Mouse (Mus musculus) CH12.LX (cell line): ENCODE results near the gene Mybpc3. TPM values are rescaled to one million over a fixed set of nuclear protein-coding genes. Genes with fewer than 3 reads are reported as not detected.

ENCODE experiments used
- DNase-seq: peaks from one replicate; pipeline ENCODE4 v3.0.0-alpha.2; 2013; ENCODE audit errors: extremely low read depth
- H3K27ac ChIP-seq: 2 replicates; pipeline ENCODE4 v1.5.1; 2012; ENCODE audit warnings: low read depth, mild to moderate bottlenecking, control low read depth, moderate library complexity; ENCODE audit not compliant: insufficient read depth
- H3K27me3 ChIP-seq: replicated peaks from 2 replicates; pipeline ENCODE3; 2012; ENCODE audit warnings: inconsistent platforms
- H3K36me3 ChIP-seq, 2 experiments: replicated peaks in 1 of 2; 2 replicates each; pipeline versions ENCODE3 to v1.6.1; 2012; ENCODE audit warnings: inconsistent platforms in 1 of 2, low read length in 1 of 2, mild to moderate bottlenecking in 1 of 2, mixed read lengths in 1 of 2, moderate library complexity in 1 of 2; ENCODE audit not compliant: control insufficient read depth in 1 of 2, insufficient read depth in 1 of 2
- H3K4me1 ChIP-seq, 2 experiments: 2 replicates each; pipeline ENCODE4 v1.6.1; 2012; ENCODE audit warnings: inconsistent platforms in 1 of 2, moderate library complexity in 1 of 2; ENCODE audit not compliant: insufficient read depth in 2 of 2, control insufficient read depth in 1 of 2
- H3K4me2 ChIP-seq: 2 replicates; pipeline ENCODE4 v1.6.1; 2012; ENCODE audit warnings: low read depth, mild to moderate bottlenecking, control low read depth; ENCODE audit not compliant: poor library complexity, insufficient read depth, severe bottlenecking
- H3K4me3 ChIP-seq, 3 experiments: fragments of 150-350 bp in 1 of 3; sonication (generic) in 1 of 3; replicated peaks in 1 of 3; 2 replicates each; pipeline versions ENCODE3 to v1.5.1; 2011 to 2012; ENCODE audit warnings: low read depth in 2 of 3, low read length in 2 of 3, mild to moderate bottlenecking in 2 of 3, moderate library complexity in 2 of 3, control low read depth in 1 of 3, improper control_type of control experiment in 1 of 3, inconsistent platforms in 1 of 3, mixed read lengths in 1 of 3; ENCODE audit not compliant: poor library complexity in 1 of 3
- H3K79me2 ChIP-seq: replicated peaks from 2 replicates; pipeline ENCODE4 v1.6.1; 2012; ENCODE audit warnings: mild to moderate bottlenecking, moderate library complexity; ENCODE audit not compliant: control insufficient read depth, poor library complexity, insufficient read depth, severe bottlenecking; ENCODE audit errors: extremely low read depth
- H3K9ac ChIP-seq: 2 replicates; pipeline ENCODE4 v1.6.1; 2012; ENCODE audit warnings: low read depth, mild to moderate bottlenecking, control low read depth, moderate library complexity; ENCODE audit not compliant: insufficient read depth
- H3K9me3 ChIP-seq: replicated peaks from 2 replicates; pipeline ENCODE3; 2012; ENCODE audit warnings: low read length, inconsistent platforms, mixed read lengths
- CHD1 ChIP-seq: IDR thresholded peaks from 2 replicates; pipeline ENCODE4 v1.6.1; 2012; ENCODE audit warnings: low read depth, low read length, improper control_type of control experiment, inconsistent platforms
- CHD2 ChIP-seq: IDR thresholded peaks from 2 replicates; pipeline ENCODE4 v1.6.1; 2011; ENCODE audit warnings: low read length, improper control_type of control experiment
- CTCF ChIP-seq, 2 experiments: IDR thresholded peaks in 1 of 2; conservative IDR thresholded peaks in 1 of 2; 2 replicates each; pipeline ENCODE4 v1.5.1; 2011 to 2012; ENCODE audit warnings: low read depth in 2 of 2, low read length in 2 of 2, improper control_type of control experiment in 1 of 2, inconsistent platforms in 1 of 2, mild to moderate bottlenecking in 1 of 2, moderate library complexity in 1 of 2
- E2F4 ChIP-seq: IDR thresholded peaks from 2 replicates; pipeline ENCODE4 v1.6.1; 2011; ENCODE audit warnings: low read depth, low read length, improper control_type of control experiment; ENCODE audit not compliant: insufficient replicate concordance
- ELF1 ChIP-seq: IDR thresholded peaks from 2 replicates; pipeline ENCODE4 v1.6.1; 2014; ENCODE audit warnings: low read depth, mild to moderate bottlenecking, inconsistent platforms, low read length, improper control_type of control experiment
- EP300 ChIP-seq: IDR thresholded peaks from 2 replicates; pipeline ENCODE4 v1.6.1; 2011; ENCODE audit warnings: low read length, improper control_type of control experiment
- ETS1 ChIP-seq: conservative IDR thresholded peaks from 2 replicates; pipeline ENCODE4 v1.6.1; 2012; ENCODE audit warnings: low read depth, mild to moderate bottlenecking, inconsistent platforms, low read length, improper control_type of control experiment, moderate library complexity
- GABPA ChIP-seq: IDR thresholded peaks from 2 replicates; pipeline ENCODE4 v1.6.1; 2012; ENCODE audit warnings: low read depth, low read length, improper control_type of control experiment, inconsistent platforms; ENCODE audit not compliant: insufficient replicate concordance
- HCFC1 ChIP-seq: IDR thresholded peaks from 2 replicates; pipeline ENCODE4 v1.6.1; 2012; ENCODE audit warnings: low read depth, mild to moderate bottlenecking, inconsistent platforms, low read length, improper control_type of control experiment
- IRF4 ChIP-seq: IDR thresholded peaks from 2 replicates; pipeline ENCODE4 v1.6.1; 2014; ENCODE audit warnings: low read depth, mild to moderate bottlenecking, inconsistent platforms, low read length, improper control_type of control experiment
- JUN ChIP-seq: IDR thresholded peaks from 2 replicates; pipeline ENCODE4 v1.6.1; 2011; ENCODE audit warnings: low read depth, mild to moderate bottlenecking, low read length, improper control_type of control experiment, moderate library complexity; ENCODE audit not compliant: insufficient read depth
- JUND ChIP-seq: conservative IDR thresholded peaks from 2 replicates; pipeline ENCODE4 v1.6.1; 2011; ENCODE audit warnings: low read depth, low read length, improper control_type of control experiment
- KAT2A ChIP-seq: IDR thresholded peaks from 2 replicates; pipeline ENCODE4 v1.6.1; 2012; ENCODE audit warnings: low read length, improper control_type of control experiment, inconsistent platforms; ENCODE audit not compliant: insufficient replicate concordance
- MAFK ChIP-seq: IDR thresholded peaks from 2 replicates; pipeline ENCODE4 v1.6.1; 2011; ENCODE audit warnings: low read length, improper control_type of control experiment; ENCODE audit not compliant: insufficient replicate concordance
- MAX ChIP-seq: IDR thresholded peaks from 2 replicates; pipeline ENCODE4 v1.6.1; 2011; ENCODE audit warnings: low read length, improper control_type of control experiment
- MEF2A ChIP-seq: IDR thresholded peaks from 2 replicates; pipeline ENCODE4 v1.6.1; 2014; ENCODE audit warnings: low read depth, mild to moderate bottlenecking, inconsistent platforms, low read length, improper control_type of control experiment, borderline replicate concordance
- MXI1 ChIP-seq: IDR thresholded peaks from 2 replicates; pipeline ENCODE4 v1.6.1; 2011; ENCODE audit warnings: mild to moderate bottlenecking, low read depth, low read length, improper control_type of control experiment
- MYC ChIP-seq: IDR thresholded peaks from 2 replicates; pipeline ENCODE4 v1.6.1; 2011; ENCODE audit warnings: low read depth, mild to moderate bottlenecking, improper control_type of control experiment, low read length
- NRF1 ChIP-seq: IDR thresholded peaks from 2 replicates; pipeline ENCODE4 v1.6.1; 2014; ENCODE audit warnings: low read depth, mild to moderate bottlenecking, inconsistent platforms, low read length, improper control_type of control experiment, moderate library complexity
- PAX5 ChIP-seq: IDR thresholded peaks from 2 replicates; pipeline ENCODE4 v1.6.1; 2012; ENCODE audit warnings: low read length, inconsistent platforms, mixed read lengths
- POLR2A ChIP-seq: IDR thresholded peaks from 2 replicates; pipeline ENCODE4 v1.6.1; 2011; ENCODE audit warnings: low read depth, mild to moderate bottlenecking, improper control_type of control experiment, low read length
- POLR2AphosphoS2 ChIP-seq: IDR thresholded peaks from 2 replicates; pipeline ENCODE4 v1.6.1; 2011; ENCODE audit warnings: low read depth, low read length, improper control_type of control experiment
- RCOR1 ChIP-seq: conservative IDR thresholded peaks from 2 replicates; pipeline ENCODE4 v1.6.1; 2012; ENCODE audit warnings: low read depth, mild to moderate bottlenecking, inconsistent platforms, low read length, improper control_type of control experiment
- SMC3 ChIP-seq: IDR thresholded peaks from 2 replicates; pipeline ENCODE4 v1.6.1; 2011; ENCODE audit warnings: low read depth, low read length, improper control_type of control experiment
- TBP ChIP-seq: conservative IDR thresholded peaks from 2 replicates; pipeline ENCODE4 v1.6.1; 2011; ENCODE audit warnings: low read depth, low read length, improper control_type of control experiment
- TCF12 ChIP-seq: IDR thresholded peaks from 2 replicates; pipeline ENCODE4 v1.6.1; 2014; ENCODE audit warnings: low read depth, mild to moderate bottlenecking, inconsistent platforms, low read length, improper control_type of control experiment
- UBTF ChIP-seq: IDR thresholded peaks from 2 replicates; pipeline ENCODE4 v1.6.1; 2012; ENCODE audit warnings: low read depth, mild to moderate bottlenecking, inconsistent platforms, low read length, improper control_type of control experiment, moderate library complexity
- USF1 ChIP-seq: IDR thresholded peaks from 2 replicates; pipeline ENCODE4 v1.6.1; 2014; ENCODE audit warnings: low read depth, mild to moderate bottlenecking, inconsistent platforms, low read length, improper control_type of control experiment
- USF2 ChIP-seq: conservative IDR thresholded peaks from 2 replicates; pipeline ENCODE4 v1.6.1; 2011; ENCODE audit warnings: low read depth, low read length, improper control_type of control experiment
- ZKSCAN1 ChIP-seq: IDR thresholded peaks from 2 replicates; pipeline ENCODE4 v1.6.1; 2012; ENCODE audit warnings: low read depth, inconsistent platforms, low read length, improper control_type of control experiment, borderline replicate concordance
- dilution Hi-C: fragments of 300-500 bp; cut with MboI; formaldehyde crosslinking; loops from 2 replicates; pipeline ENCODE4 v1.14.3; 2020; ENCODE audit warnings: low sequenced_read_pairs; ENCODE audit not compliant: extremely low pct_unique_long_range_greater_than_20kb, extremely low pct_ligation_motif_present
- in situ Hi-C: fragments of 300-500 bp; cut with MboI; formaldehyde crosslinking; loops from 3 replicates; pipeline ENCODE4 v1.14.3; 2019; ENCODE audit warnings: low sequenced_read_pairs, low pct_ligation_motif_present, low pct_unique_long_range_greater_than_20kb, mixed read lengths
- polyA plus RNA-seq: library from polyadenylated mRNA; unstranded; fragments of >175 nt; gene quantifications from 2 replicates; pipeline ENCODE4 v1.2.1, GENCODE M21; 2012; ENCODE audit warnings: low read depth; ENCODE audit not compliant: insufficient read length
- total RNA-seq, 2 experiments: library from RNA; depleted of rRNA; stranded (reverse); fragments of 300-350 nt in 1 of 2; fragments of >200 nt in 1 of 2; gene quantifications; 2 replicates each; pipeline ENCODE4 v1.2.3; 2012 to 2014

Mybpc3 gene
- total and polyA plus RNA-seq, 3 experiments = 0.04 to 0.27 (median 0.07) TPM

GRCm38 (mm10) chr2:91082844-91083243 lies 35.1 kb upstream of the Mybpc3 start (continued):
- TF ChIP-seq MYC (peak; percentile 72; the same call in 1 of the 2 replicates), HCFC1 (peak; percentile 72), UBTF (no peak), EP300 (peak; percentile 72), CHD1 (no peak), MAFK (no peak), CTCF (conservative IDR thresholded peaks at IDR 0.05 in 1 of 2, IDR thresholded peaks at IDR 0.05 in 1 of 2; ENCODE audit: low read depth in 2 of 2, low read length in 2 of 2) (no peak), MAX (peak; percentile 85), USF1 (no peak; the same call in 1 of the 2 replicates), JUND (no peak), JUN (no peak), CHD2 (peak; percentile 86), NRF1 (no peak), TCF12 (peak; percentile 73; the same call in 1 of the 2 replicates), GABPA (no peak), KAT2A (0 out of 2 replicates have a peak, but pooled peaks have one; percentile 37), TBP (0 out of 2 replicates have a peak, but pooled peaks have one; percentile 57)

GRCm38 (mm10) chr2:91083366-91083940 lies 34.5 kb upstream of the Mybpc3 start:
- H3K27ac ChIP-seq = peak overlapping the region; percentile 29
- dilution Hi-C loops (no loop called here), in situ Hi-C loops (no loop called here)
- H3K79me2 ChIP-seq = no peaks in the 10 kb centered on the region
- H3K4me2 ChIP-seq = peak overlapping the region; percentile 4
- TF ChIP-seq KAT2A (no peak), POLR2AphosphoS2 (no peak), E2F4 (no peak), POLR2A (no peak), MYC (no peak), ELF1 (no peak), GABPA (no peak), IRF4 (no peak), ETS1 (no peak), RCOR1 (no peak), MEF2A (no peak), USF2 (no peak), USF1 (no peak), MXI1 (no peak), MAFK (no peak), SMC3 (no peak), PAX5 (no peak), CHD1 (no peak), JUN (no peak), ZKSCAN1 (no peak)
- DNase-seq = no peak
- H3K36me3 ChIP-seq = no peaks in the 10 kb centered on the region
- H3K27me3 ChIP-seq = no peaks in the 10 kb centered on the region
- no peaks in the 10 kb centered on the region for H3K9me3 ChIP-seq
- H3K4me1 ChIP-seq = peaks cover 41 to 85% of the 10 kb centered on the region in 2 experiments
- peak overlapping the region; percentile 15 for H3K9ac ChIP-seq
- peak overlapping the region; percentile 1 to 47 (median 26) for H3K4me3 ChIP-seq
